Mouse (Mus musculus): ENCODE results near the gene Misp.
A peak's percentile ranks its signal among the peaks of the same experiment; 100 is the strongest.

DNA sequence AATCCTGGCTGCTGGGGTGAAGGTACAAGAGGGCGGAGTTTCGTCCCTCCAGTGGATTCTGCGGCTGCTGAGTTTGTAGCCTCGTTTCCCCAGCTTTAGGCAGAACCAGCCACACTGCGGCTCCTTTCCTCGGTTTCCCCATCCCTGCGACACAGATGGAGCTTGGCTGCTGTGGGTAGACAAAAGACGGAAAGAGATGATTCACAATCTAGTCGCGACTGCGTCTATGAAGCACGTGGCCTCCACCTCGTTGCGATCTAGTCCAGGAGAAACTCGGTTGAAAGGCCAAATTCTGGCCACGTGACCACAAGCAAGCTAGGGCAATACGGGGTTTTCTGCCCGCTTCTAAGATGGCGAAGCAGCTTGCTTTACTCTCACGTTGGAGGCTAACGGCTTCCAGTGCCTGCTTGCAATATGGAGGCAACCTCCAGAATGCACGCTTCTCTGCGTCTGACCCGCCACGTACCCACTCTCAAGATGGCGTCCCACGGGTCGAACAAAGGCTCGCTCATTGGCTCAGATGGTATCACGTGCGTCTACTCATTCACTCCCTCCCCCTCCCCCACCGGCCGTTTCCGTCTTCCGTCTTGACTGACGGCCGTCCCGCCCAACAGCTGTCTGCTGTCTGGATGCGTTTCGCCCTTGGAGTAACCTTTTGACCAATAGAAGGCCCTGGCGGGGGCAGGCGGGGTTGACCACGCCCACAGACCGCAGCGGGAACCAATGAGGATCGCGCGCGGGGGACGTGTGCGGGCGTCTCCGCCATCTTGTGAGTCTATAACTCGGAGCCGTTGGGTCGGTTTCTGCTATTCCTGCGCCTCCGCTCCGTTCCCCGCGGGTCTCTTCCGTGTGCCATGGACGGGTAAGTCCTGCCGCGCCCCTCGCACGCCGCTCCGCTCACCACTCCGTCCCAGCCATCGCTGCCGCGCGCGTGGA is 33.3 kb downstream of the Misp start, which contains the start of gene Ptbp1:
- TF ChIP-seq CTCF (IDR thresholded peaks at IDR 0.05; ENCODE audit: borderline replicate concordance, extremely low read depth, insufficient read depth, insufficient read length) (no peak), POLR2A (IDR thresholded peaks at IDR 0.05; ENCODE audit: borderline replicate concordance, extremely low read depth, insufficient read depth, insufficient read length, poor library complexity, severe bottlenecking) (peak; percentile 67; the same call in 1 of the 2 replicates)

Data from brain, embryonic 14.5 days (tissue).